Mouse (Mus musculus): ENCODE results near the gene Isy1. TPM values are rescaled to one million over a fixed set of nuclear protein-coding genes. Genes with fewer than 3 reads are reported as not detected.

The Isy1 gene
- polyA plus RNA-seq, 1 experiment from 2014 or later = 45.6 TPM

GRCm38 (mm10) chr6:87810713-87811669, 27.6 kb downstream of the Isy1 start:
- peak; percentile 28 for ATAC-seq (ENCODE audit: insufficient read depth, low FRiP score, low TSS enrichment)
- DNase-seq (ENCODE audit: low spot score) = peak; percentile 35
- peak overlapping the region; percentile 66 for H3K4me3 ChIP-seq (ENCODE audit: low read depth, low read length)
- no peak overlapping the region; the same call in 1 of the 2 replicates for H3K27ac ChIP-seq (ENCODE audit: low read depth, low read length)
- H3K36me3 ChIP-seq (ENCODE audit: control insufficient read depth, insufficient read depth, low read length) = no peaks in the 10 kb centered on the region
- H3K9me3 ChIP-seq (ENCODE audit: control insufficient read depth, low read length) = no peaks in the 10 kb centered on the region
- H3K27me3 ChIP-seq (ENCODE audit: control insufficient read depth, insufficient read depth, low read length) = no peaks in the 10 kb centered on the region
- under 1% methylated on average over 77 of the region's 77 CpGs for whole genome bisulfite sequencing
- H3K9ac ChIP-seq (ENCODE audit: low read length) = peak overlapping the region; percentile 74
- H3K4me2 ChIP-seq (ENCODE audit: low read depth) = peak overlapping the region; percentile 98
- peaks cover 3% of the 10 kb centered on the region; the same call in 1 of the 2 replicates for H3K4me1 ChIP-seq (ENCODE audit: control insufficient read depth, insufficient read depth, low read length)

- Histone ChIP-seq H3K4me1 (ENCODE audit: control insufficient read depth, insufficient read depth, low read length) (peaks cover 3% of the 10 kb centered on the region; the same call in 1 of the 2 replicates), H3K36me3 (ENCODE audit: control insufficient read depth, insufficient read depth, low read length) (no peaks in the 10 kb centered on the region), H3K27me3 (ENCODE audit: control insufficient read depth, insufficient read depth, low read length) (no peaks in the 10 kb centered on the region), H3K4me3 (ENCODE audit: low read depth, low read length) (no peak overlapping the region), H3K9ac (ENCODE audit: low read length) (no peak overlapping the region), H3K9me3 (ENCODE audit: control insufficient read depth, low read length) (no peaks in the 10 kb centered on the region), H3K27ac (ENCODE audit: low read depth, low read length) (no peak overlapping the region), H3K4me2 (ENCODE audit: low read depth) (peak overlapping the region; percentile 98; the same call in 1 of the 2 replicates)
- 43% methylated on average over 6 of the region's 6 CpGs for WGBS
- ATAC-seq (ENCODE audit: insufficient read depth, low FRiP score, low TSS enrichment) (no peak), DNase-seq (ENCODE audit: low spot score) (no peak)
Measured at GRCm38 (mm10) chr6:87810311-87810710, 28.3 kb downstream of the Isy1 start.

DNA sequence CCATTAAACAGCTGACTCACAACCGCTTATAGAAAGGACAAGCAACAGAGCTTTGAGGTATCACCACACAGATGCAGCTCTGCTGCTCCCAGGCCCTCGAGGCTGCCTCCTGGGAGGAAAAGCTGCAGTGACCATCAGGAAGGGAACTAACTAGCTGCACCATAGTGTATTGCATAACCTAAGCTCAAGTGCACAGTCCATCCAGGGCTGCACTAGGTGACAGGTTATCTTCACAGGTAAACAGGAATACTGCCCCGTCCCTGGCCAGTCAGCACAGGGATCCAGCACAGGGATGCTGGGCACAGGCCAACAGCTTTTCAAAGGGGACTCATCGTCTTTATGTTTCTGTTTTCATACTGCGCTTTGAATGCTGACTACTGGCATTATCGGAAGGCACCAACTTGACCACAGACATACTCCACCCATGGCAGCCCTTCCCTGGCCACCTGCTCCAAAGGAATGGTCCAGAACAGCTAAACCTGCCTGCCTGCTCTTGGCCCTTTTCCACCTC, 28.9 kb downstream of the Isy1 start:
- H3K27ac ChIP-seq (ENCODE audit: low read depth, low read length) = no peak overlapping the region
- no peak overlapping the region for H3K9ac ChIP-seq (ENCODE audit: low read length)
- no peak overlapping the region for H3K4me3 ChIP-seq (ENCODE audit: low read depth, low read length)
- DNase-seq (ENCODE audit: low spot score) (no peak), ATAC-seq (ENCODE audit: insufficient read depth, low FRiP score, low TSS enrichment) (no peak)
- no peak overlapping the region for H3K4me2 ChIP-seq (ENCODE audit: low read depth)
- H3K4me1 ChIP-seq (ENCODE audit: control insufficient read depth, insufficient read depth, low read length) = peaks cover 3% of the 10 kb centered on the region; the same call in 1 of the 2 replicates
- H3K27me3 ChIP-seq (ENCODE audit: control insufficient read depth, insufficient read depth, low read length) = no peaks in the 10 kb centered on the region
- H3K36me3 ChIP-seq (ENCODE audit: control insufficient read depth, insufficient read depth, low read length) = no peaks in the 10 kb centered on the region
- no peaks in the 10 kb centered on the region for H3K9me3 ChIP-seq (ENCODE audit: control insufficient read depth, low read length)
- WGBS = 92% methylated on average over 6 of the region's 6 CpGs

- 97% methylated on average over 2 of the region's 2 CpGs for WGBS
Measured at GRCm38 (mm10) chr6:87809144-87809543, 29.5 kb downstream of the Isy1 start.

GRCm38 (mm10) chr6:87808521-87808920, 30.1 kb downstream of the Isy1 start:
- H3K27ac ChIP-seq (ENCODE audit: low read depth, low read length) = no peak overlapping the region
- DNase-seq (ENCODE audit: low spot score) (no peak), ATAC-seq (ENCODE audit: insufficient read depth, low FRiP score, low TSS enrichment) (no peak)
- no peak overlapping the region for H3K4me3 ChIP-seq (ENCODE audit: low read depth, low read length)
- no peaks in the 10 kb centered on the region for H3K36me3 ChIP-seq (ENCODE audit: control insufficient read depth, insufficient read depth, low read length)
- no peak overlapping the region for H3K4me2 ChIP-seq (ENCODE audit: low read depth)
- no peaks in the 10 kb centered on the region for H3K27me3 ChIP-seq (ENCODE audit: control insufficient read depth, insufficient read depth, low read length)
- peaks cover 3% of the 10 kb centered on the region; the same call in 1 of the 2 replicates for H3K4me1 ChIP-seq (ENCODE audit: control insufficient read depth, insufficient read depth, low read length)
- WGBS = 80% methylated on average over 3 of the region's 3 CpGs
- H3K9me3 ChIP-seq (ENCODE audit: control insufficient read depth, low read length) = no peaks in the 10 kb centered on the region
- H3K9ac ChIP-seq (ENCODE audit: low read length) = no peak overlapping the region

More at GRCm38 (mm10) chr6:87809144-87809543, 29.5 kb downstream of the Isy1 start:
- H3K36me3 ChIP-seq (ENCODE audit: control insufficient read depth, insufficient read depth, low read length) = no peaks in the 10 kb centered on the region
- H3K9me3 ChIP-seq (ENCODE audit: control insufficient read depth, low read length) = no peaks in the 10 kb centered on the region
- H3K27me3 ChIP-seq (ENCODE audit: control insufficient read depth, insufficient read depth, low read length) = no peaks in the 10 kb centered on the region
- DNase-seq (ENCODE audit: low spot score) = no peak
- H3K9ac ChIP-seq (ENCODE audit: low read length) = no peak overlapping the region
- peaks cover 3% of the 10 kb centered on the region; the same call in 1 of the 2 replicates for H3K4me1 ChIP-seq (ENCODE audit: control insufficient read depth, insufficient read depth, low read length)
- no peak overlapping the region for H3K4me2 ChIP-seq (ENCODE audit: low read depth)
- H3K4me3 ChIP-seq (ENCODE audit: low read depth, low read length) = no peak overlapping the region
- H3K27ac ChIP-seq (ENCODE audit: low read depth, low read length) = no peak overlapping the region
- ATAC-seq (ENCODE audit: insufficient read depth, low FRiP score, low TSS enrichment) = no peak

GRCm38 (mm10) chr6:87807735-87808440, 30.7 kb downstream of the Isy1 start:
- no peak overlapping the region for H3K4me2 ChIP-seq (ENCODE audit: low read depth)

DNA sequence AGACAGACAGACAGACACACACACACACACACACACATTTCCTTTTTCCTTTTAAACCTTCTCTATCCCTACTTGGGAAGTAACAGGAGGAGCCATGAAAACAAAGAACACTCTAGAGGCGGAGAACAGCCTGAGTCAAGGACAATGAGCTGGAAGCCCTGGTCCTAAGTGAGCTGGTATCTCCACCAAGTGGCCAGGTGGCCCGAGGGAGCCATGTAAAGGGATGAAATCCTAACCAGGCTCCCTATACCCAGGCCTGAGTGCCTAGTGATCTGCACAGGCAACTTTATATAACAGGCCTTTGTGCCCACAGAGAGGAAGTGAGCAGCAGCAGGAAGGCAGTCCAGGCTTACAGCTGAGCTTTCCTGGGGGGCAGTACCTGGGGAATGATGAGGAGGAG, 31.7 kb downstream of the Isy1 start:
- H3K27me3 ChIP-seq (ENCODE audit: control insufficient read depth, insufficient read depth, low read length) = no peaks in the 10 kb centered on the region
- no peak overlapping the region for H3K4me2 ChIP-seq (ENCODE audit: low read depth)
- no peaks in the 10 kb centered on the region for H3K36me3 ChIP-seq (ENCODE audit: control insufficient read depth, insufficient read depth, low read length)
- WGBS = 58% methylated on average over 2 of the region's 2 CpGs
- H3K4me1 ChIP-seq (ENCODE audit: control insufficient read depth, insufficient read depth, low read length) = no peaks in the 10 kb centered on the region
- ATAC-seq (ENCODE audit: insufficient read depth, low FRiP score, low TSS enrichment) (no peak), DNase-seq (ENCODE audit: low spot score) (no peak)
- no peak overlapping the region for H3K4me3 ChIP-seq (ENCODE audit: low read depth, low read length)
- H3K27ac ChIP-seq (ENCODE audit: low read depth, low read length) = no peak overlapping the region
- no peak overlapping the region for H3K9ac ChIP-seq (ENCODE audit: low read length)
- H3K9me3 ChIP-seq (ENCODE audit: control insufficient read depth, low read length) = no peaks in the 10 kb centered on the region

More at GRCm38 (mm10) chr6:87807735-87808440, 30.7 kb downstream of the Isy1 start:
- H3K9ac ChIP-seq (ENCODE audit: low read length) = no peak overlapping the region
- H3K27ac ChIP-seq (ENCODE audit: low read depth, low read length) = no peak overlapping the region
- no peaks in the 10 kb centered on the region for H3K36me3 ChIP-seq (ENCODE audit: control insufficient read depth, insufficient read depth, low read length)
- H3K27me3 ChIP-seq (ENCODE audit: control insufficient read depth, insufficient read depth, low read length) = no peaks in the 10 kb centered on the region
- H3K9me3 ChIP-seq (ENCODE audit: control insufficient read depth, low read length) = no peaks in the 10 kb centered on the region
- DNase-seq (ENCODE audit: low spot score) (no peak), ATAC-seq (ENCODE audit: insufficient read depth, low FRiP score, low TSS enrichment) (no peak)
- no peak overlapping the region for H3K4me3 ChIP-seq (ENCODE audit: low read depth, low read length)
- WGBS = 81% methylated on average over 4 of the region's 4 CpGs
- peaks cover 3% of the 10 kb centered on the region; the same call in 1 of the 2 replicates for H3K4me1 ChIP-seq (ENCODE audit: control insufficient read depth, insufficient read depth, low read length)

GRCm38 (mm10) chr6:87806028-87806427, 32.6 kb downstream of the Isy1 start:
- Histone ChIP-seq H3K27me3 (ENCODE audit: control insufficient read depth, insufficient read depth, low read length) (no peaks in the 10 kb centered on the region), H3K27ac (ENCODE audit: low read depth, low read length) (no peak overlapping the region), H3K4me2 (ENCODE audit: low read depth) (no peak overlapping the region), H3K4me3 (ENCODE audit: low read depth, low read length) (no peak overlapping the region), H3K9ac (ENCODE audit: low read length) (no peak overlapping the region), H3K36me3 (ENCODE audit: control insufficient read depth, insufficient read depth, low read length) (no peaks in the 10 kb centered on the region), H3K9me3 (ENCODE audit: control insufficient read depth, low read length) (no peaks in the 10 kb centered on the region), H3K4me1 (ENCODE audit: control insufficient read depth, insufficient read depth, low read length) (no peaks in the 10 kb centered on the region)
- ATAC-seq (ENCODE audit: insufficient read depth, low FRiP score, low TSS enrichment) (no peak), DNase-seq (ENCODE audit: low spot score) (no peak)
- WGBS = 86% methylated on average over 2 of the region's 2 CpGs
